Mouse (Mus musculus) CH12.LX (cell line): ENCODE measurements around the gene Hoxd8.

Experiments used
- CTCF ChIP-seq, 2 experiments: IDR thresholded peaks in 1 of 2; conservative IDR thresholded peaks in 1 of 2; 2 replicates each; pipeline ENCODE4 v1.5.1; 2011 to 2012; ENCODE audit warnings: low read depth in 2 of 2, low read length in 2 of 2, improper control_type of control experiment in 1 of 2, inconsistent platforms in 1 of 2, mild to moderate bottlenecking in 1 of 2, moderate library complexity in 1 of 2
- E2F4 ChIP-seq: IDR thresholded peaks from 2 replicates; pipeline ENCODE4 v1.6.1; 2011; ENCODE audit warnings: low read depth, low read length, improper control_type of control experiment; ENCODE audit not compliant: insufficient replicate concordance
- ELF1 ChIP-seq: IDR thresholded peaks from 2 replicates; pipeline ENCODE4 v1.6.1; 2014; ENCODE audit warnings: low read depth, mild to moderate bottlenecking, inconsistent platforms, low read length, improper control_type of control experiment
- EP300 ChIP-seq: IDR thresholded peaks from 2 replicates; pipeline ENCODE4 v1.6.1; 2011; ENCODE audit warnings: low read length, improper control_type of control experiment
- HCFC1 ChIP-seq: IDR thresholded peaks from 2 replicates; pipeline ENCODE4 v1.6.1; 2012; ENCODE audit warnings: low read depth, mild to moderate bottlenecking, inconsistent platforms, low read length, improper control_type of control experiment
- JUND ChIP-seq: conservative IDR thresholded peaks from 2 replicates; pipeline ENCODE4 v1.6.1; 2011; ENCODE audit warnings: low read depth, low read length, improper control_type of control experiment
- KAT2A ChIP-seq: IDR thresholded peaks from 2 replicates; pipeline ENCODE4 v1.6.1; 2012; ENCODE audit warnings: low read length, improper control_type of control experiment, inconsistent platforms; ENCODE audit not compliant: insufficient replicate concordance
- MAX ChIP-seq: IDR thresholded peaks from 2 replicates; pipeline ENCODE4 v1.6.1; 2011; ENCODE audit warnings: low read length, improper control_type of control experiment
- MXI1 ChIP-seq: IDR thresholded peaks from 2 replicates; pipeline ENCODE4 v1.6.1; 2011; ENCODE audit warnings: mild to moderate bottlenecking, low read depth, low read length, improper control_type of control experiment
- NRF1 ChIP-seq: IDR thresholded peaks from 2 replicates; pipeline ENCODE4 v1.6.1; 2014; ENCODE audit warnings: low read depth, mild to moderate bottlenecking, inconsistent platforms, low read length, improper control_type of control experiment, moderate library complexity
- POLR2A ChIP-seq: IDR thresholded peaks from 2 replicates; pipeline ENCODE4 v1.6.1; 2011; ENCODE audit warnings: low read depth, mild to moderate bottlenecking, improper control_type of control experiment, low read length
- POLR2AphosphoS2 ChIP-seq: IDR thresholded peaks from 2 replicates; pipeline ENCODE4 v1.6.1; 2011; ENCODE audit warnings: low read depth, low read length, improper control_type of control experiment

DNA sequence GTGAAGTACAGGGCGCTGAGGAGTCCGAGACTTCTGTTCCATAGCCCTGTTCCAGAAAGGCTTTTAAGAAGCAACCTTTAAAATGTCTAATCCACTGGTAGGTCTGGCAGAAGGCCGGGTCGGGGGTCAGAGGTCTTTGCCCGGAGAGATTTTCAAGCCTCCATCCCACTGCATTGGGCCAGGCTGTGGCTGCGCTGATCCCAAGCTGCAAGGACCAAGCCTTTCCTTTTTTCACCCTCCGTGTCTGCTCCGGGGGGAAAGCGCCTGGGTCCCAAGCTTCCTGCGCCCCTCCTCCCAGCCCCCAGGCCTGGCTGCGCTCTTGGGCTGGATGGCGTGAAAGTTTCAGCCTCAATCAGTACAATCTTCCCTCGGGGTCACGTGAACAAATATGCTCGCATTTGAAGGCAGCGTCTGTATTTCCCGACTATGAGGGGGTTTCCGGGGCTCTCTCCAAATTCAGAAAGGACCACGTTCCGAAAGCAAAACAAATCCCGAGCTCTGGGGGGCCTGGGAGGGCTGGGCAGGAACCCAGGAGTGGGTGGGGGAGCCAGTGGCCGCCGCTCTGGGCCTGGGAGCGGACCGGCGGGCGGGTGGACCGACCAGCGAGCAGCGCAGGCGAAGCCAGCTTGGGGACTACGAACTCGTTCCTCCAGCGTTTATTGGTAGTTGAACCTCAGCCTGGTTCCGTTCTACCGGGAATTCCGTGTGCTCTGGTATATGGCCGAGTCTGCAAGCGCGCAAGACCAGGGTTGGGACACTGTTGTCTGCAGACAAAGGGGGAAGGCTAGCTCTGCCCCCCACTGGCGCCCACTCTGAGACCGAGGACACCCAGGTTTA lies 31.7 kb downstream of the Hoxd8 start:
- TF ChIP-seq CTCF (conservative IDR thresholded peaks at IDR 0.05 in 1 of 2, IDR thresholded peaks at IDR 0.05 in 1 of 2; ENCODE audit: low read depth in 2 of 2, low read length in 2 of 2) (no peak), POLR2A (no peak), NRF1 (no peak), JUND (no peak), E2F4 (no peak), ELF1 (no peak), MAX (no peak), POLR2AphosphoS2 (no peak), MXI1 (no peak), EP300 (no peak), HCFC1 (no peak), KAT2A (no peak)
